Mouse (Mus musculus): ENCODE measurements around the gene Per3.

Per3 gene

DNA sequence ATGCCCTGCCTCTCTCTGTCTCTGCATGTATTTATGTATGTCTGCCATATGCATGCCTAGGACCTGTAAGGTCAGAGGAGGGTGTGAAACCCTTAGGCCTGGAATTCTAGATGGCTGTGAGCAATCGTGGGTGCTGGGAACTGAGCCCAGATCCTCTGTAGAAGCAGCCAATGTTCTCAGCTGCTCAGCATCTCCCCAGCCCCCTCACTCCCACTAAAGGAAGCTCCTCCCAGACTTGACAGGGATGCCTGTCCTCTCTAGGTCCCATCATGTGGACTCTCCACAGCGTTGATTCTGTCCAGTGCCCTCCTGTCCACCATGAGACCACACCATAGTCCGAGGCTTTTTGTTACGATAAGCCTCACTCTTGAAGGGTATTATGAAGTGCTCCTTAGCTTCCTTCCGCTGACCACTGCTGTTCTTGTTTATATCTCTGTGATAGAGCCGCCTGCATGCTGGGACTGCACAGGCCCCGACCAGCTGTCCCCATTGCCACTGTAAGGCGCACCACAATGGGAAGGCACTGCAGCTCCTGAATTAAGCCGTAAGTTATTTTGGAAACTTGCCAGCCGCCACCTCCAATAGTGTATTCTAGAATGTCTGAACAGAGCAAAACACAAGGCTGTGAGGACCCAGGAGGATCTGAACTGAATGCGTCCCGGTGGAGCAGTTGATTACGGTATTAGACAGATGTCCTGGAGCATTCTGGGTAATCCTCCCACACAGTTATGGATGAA, 87.9 kb downstream of the Per3 start:
- DNase-seq (ENCODE audit: extremely low spot score): no peak
